Mouse (Mus musculus): ENCODE measurements around the gene Plgrkt. TPM values are rescaled to one million over a fixed set of nuclear protein-coding genes. Genes with fewer than 3 reads are reported as not detected.

Gene Plgrkt
- total and polyA plus RNA-seq, 3 experiments = 22.9 to 29.9 (median 28.1) TPM

GRCm38 (mm10) chr19:29376382-29376781 is 9.2 kb upstream of the Plgrkt start:
- DNase-seq = no peak
- Histone ChIP-seq H3K27me3 (ENCODE audit: control insufficient read depth, insufficient read depth, low read length) (no peaks in the 10 kb centered on the region), H3K27ac (no peak overlapping the region), H3K4me3 (no peak overlapping the region), H3K79me2 (replicated peaks; ENCODE audit: control insufficient read depth, insufficient read depth, low read length) (no peaks in the 10 kb centered on the region), H3K9ac (ENCODE audit: low read depth, low read length) (no peak overlapping the region), H3K36me3 (ENCODE audit: control insufficient read depth, insufficient read depth, low read length) (no peaks in the 10 kb centered on the region), H3K4me1 (ENCODE audit: control insufficient read depth, insufficient read depth, low read length) (peaks cover 1% of the 10 kb centered on the region; the same call in 1 of the 2 replicates)
- no peak for TF ChIP-seq POLR2A (IDR thresholded peaks at IDR 0.05; ENCODE audit: insufficient read depth, low read depth, low read length)
- TF ChIP-seq EP300 (IDR thresholded peaks at IDR 0.05; ENCODE audit: insufficient read depth, low read depth, low read length) = no peak
- no peak for TF ChIP-seq CTCF (IDR thresholded peaks at IDR 0.05)
- WGBS = 84% methylated on average over 3 of the region's 3 CpGs
- intact Hi-C loops (cut with DNase I) = no loop called here

- Histone ChIP-seq H3K27ac (no peak overlapping the region), H3K27me3 (ENCODE audit: control insufficient read depth, insufficient read depth, low read length) (no peaks in the 10 kb centered on the region), H3K79me2 (replicated peaks; ENCODE audit: control insufficient read depth, insufficient read depth, low read length) (no peaks in the 10 kb centered on the region), H3K4me3 (no peak overlapping the region), H3K4me1 (ENCODE audit: control insufficient read depth, insufficient read depth, low read length) (peaks cover 1% of the 10 kb centered on the region; the same call in 1 of the 2 replicates), H3K36me3 (ENCODE audit: control insufficient read depth, insufficient read depth, low read length) (no peaks in the 10 kb centered on the region), H3K9ac (ENCODE audit: low read depth, low read length) (no peak overlapping the region)
- no peak for TF ChIP-seq POLR2A (IDR thresholded peaks at IDR 0.05; ENCODE audit: insufficient read depth, low read depth, low read length)
- TF ChIP-seq EP300 (IDR thresholded peaks at IDR 0.05; ENCODE audit: insufficient read depth, low read depth, low read length) = no peak
- TF ChIP-seq CTCF (IDR thresholded peaks at IDR 0.05) = no peak
- DNase-seq = no peak
- intact Hi-C loops (cut with DNase I) = loop anchor here (5.0 kb wide), 2 partner anchors 42 to 432 kb away; partner anchors contain the start of gene 9930021J03Rik
- WGBS = 88% methylated on average over 9 of the region's 9 CpGs
These were observed 7.8 kb upstream of the Plgrkt start for GRCm38 (mm10) chr19:29374947-29375346.

- H3K27me3 ChIP-seq (ENCODE audit: control insufficient read depth, insufficient read depth, low read length) = no peaks in the 10 kb centered on the region
- 50% methylated on average over 11 of the region's 11 CpGs for WGBS
- H3K9ac ChIP-seq (ENCODE audit: low read depth, low read length) = no peak overlapping the region
- no peak overlapping the region for H3K27ac ChIP-seq
- TF ChIP-seq CTCF (IDR thresholded peaks at IDR 0.05) = no peak
- no peak for TF ChIP-seq POLR2A (IDR thresholded peaks at IDR 0.05; ENCODE audit: insufficient read depth, low read depth, low read length)
- TF ChIP-seq EP300 (IDR thresholded peaks at IDR 0.05; ENCODE audit: insufficient read depth, low read depth, low read length) = no peak
- H3K4me3 ChIP-seq = no peak overlapping the region
- H3K79me2 ChIP-seq (replicated peaks; ENCODE audit: control insufficient read depth, insufficient read depth, low read length) = no peaks in the 10 kb centered on the region
- no peaks in the 10 kb centered on the region for H3K36me3 ChIP-seq (ENCODE audit: control insufficient read depth, insufficient read depth, low read length)
- H3K4me1 ChIP-seq (ENCODE audit: control insufficient read depth, insufficient read depth, low read length) = peaks cover 1% of the 10 kb centered on the region
- DNase-seq = no peak
- intact Hi-C loops (cut with DNase I) = loop anchor here (5.0 kb wide), 2 partner anchors 44 to 434 kb away; partner anchors contain the start of gene 9930021J03Rik
These were observed 6.2 kb upstream of the Plgrkt start for GRCm38 (mm10) chr19:29373438-29373837.

GRCm38 (mm10) chr19:29372621-29373020 is 5.4 kb upstream of the Plgrkt start:
- intact Hi-C loops (cut with DNase I) = loop anchor here (5.0 kb wide), 2 partner anchors 45 to 435 kb away; partner anchors contain the start of gene 9930021J03Rik
- peak overlapping the region; percentile 37 for H3K4me3 ChIP-seq
- no peak overlapping the region for H3K9ac ChIP-seq (ENCODE audit: low read depth, low read length)
- no peaks in the 10 kb centered on the region for H3K27me3 ChIP-seq (ENCODE audit: control insufficient read depth, insufficient read depth, low read length)
- H3K79me2 ChIP-seq (replicated peaks; ENCODE audit: control insufficient read depth, insufficient read depth, low read length) = no peaks in the 10 kb centered on the region
- peak overlapping the region; percentile 77 for H3K27ac ChIP-seq
- no peaks in the 10 kb centered on the region for H3K36me3 ChIP-seq (ENCODE audit: control insufficient read depth, insufficient read depth, low read length)
- WGBS = 81% methylated on average over 3 of the region's 3 CpGs
- no peak for TF ChIP-seq POLR2A (IDR thresholded peaks at IDR 0.05; ENCODE audit: insufficient read depth, low read depth, low read length)
- DNase-seq = no peak
- H3K4me1 ChIP-seq (ENCODE audit: control insufficient read depth, insufficient read depth, low read length) = peaks cover 1% of the 10 kb centered on the region

- H3K4me1 ChIP-seq (ENCODE audit: control insufficient read depth, insufficient read depth, low read length) = peaks cover 1% of the 10 kb centered on the region
- intact Hi-C loops (cut with DNase I) = loop anchor here (5.0 kb wide), 2 partner anchors 45 to 435 kb away; partner anchors contain the start of gene 9930021J03Rik
- peak overlapping the region; percentile 52 for H3K9ac ChIP-seq (ENCODE audit: low read depth, low read length)
- DNase-seq = peak in 1 of 2 experiments; percentile 32
- peak overlapping the region; percentile 37 for H3K4me3 ChIP-seq
- no peaks in the 10 kb centered on the region for H3K27me3 ChIP-seq (ENCODE audit: control insufficient read depth, insufficient read depth, low read length)
- WGBS = 27% methylated on average over 4 of the region's 4 CpGs
- peak overlapping the region; percentile 77 for H3K27ac ChIP-seq
- H3K79me2 ChIP-seq (replicated peaks; ENCODE audit: control insufficient read depth, insufficient read depth, low read length) = no peaks in the 10 kb centered on the region
- no peak for TF ChIP-seq CTCF (IDR thresholded peaks at IDR 0.05)
- TF ChIP-seq EP300 (IDR thresholded peaks at IDR 0.05; ENCODE audit: insufficient read depth, low read depth, low read length) = no peak
- no peak for TF ChIP-seq POLR2A (IDR thresholded peaks at IDR 0.05; ENCODE audit: insufficient read depth, low read depth, low read length)
- no peaks in the 10 kb centered on the region for H3K36me3 ChIP-seq (ENCODE audit: control insufficient read depth, insufficient read depth, low read length)
These were observed 4.9 kb upstream of the Plgrkt start for GRCm38 (mm10) chr19:29372138-29372537.

GRCm38 (mm10) chr19:29371284-29372081 is 4.3 kb upstream of the Plgrkt start:
- Histone ChIP-seq H3K27ac (peak overlapping the region; percentile 77), H3K4me1 (ENCODE audit: control insufficient read depth, insufficient read depth, low read length) (peaks cover 1% of the 10 kb centered on the region), H3K27me3 (ENCODE audit: control insufficient read depth, insufficient read depth, low read length) (no peaks in the 10 kb centered on the region), H3K4me3 (peak overlapping the region; percentile 37), H3K9ac (ENCODE audit: low read depth, low read length) (peak overlapping the region; percentile 52), H3K36me3 (ENCODE audit: control insufficient read depth, insufficient read depth, low read length) (no peaks in the 10 kb centered on the region), H3K79me2 (replicated peaks; ENCODE audit: control insufficient read depth, insufficient read depth, low read length) (no peaks in the 10 kb centered on the region)
- WGBS = 71% methylated on average over 18 of the region's 18 CpGs
- TF ChIP-seq EP300 (IDR thresholded peaks at IDR 0.05; ENCODE audit: insufficient read depth, low read depth, low read length) = no peak
- TF ChIP-seq CTCF (IDR thresholded peaks at IDR 0.05) = no peak
- no peak for TF ChIP-seq POLR2A (IDR thresholded peaks at IDR 0.05; ENCODE audit: insufficient read depth, low read depth, low read length)
- intact Hi-C loops (cut with DNase I) = loop anchor here (5.0 kb wide), 2 partner anchors 46 to 436 kb away; partner anchors contain the start of gene 9930021J03Rik
- DNase-seq = peak in 1 of 2 experiments; percentile 24
